Mouse (Mus musculus) spleen, postnatal 14 days (tissue): ENCODE measurements around the gene Cdyl.

Experiments
- DNase-seq, 2 experiments: peaks; one replicate each; pipeline ENCODE4 v3.0.0; 2021 to 2022; ENCODE audit warnings: low spot score in 2 of 2

Gene Cdyl

GRCm38 (mm10) chr13:35689560-35689959 is 29.9 kb downstream of the Cdyl start:
- DNase-seq = no peak

GRCm38 (mm10) chr13:35717658-35718057 is 58.0 kb downstream of the Cdyl start:
- DNase-seq = no peak

GRCm38 (mm10) chr13:35719581-35719980 is 59.9 kb downstream of the Cdyl start:
- no peak for DNase-seq

GRCm38 (mm10) chr13:35723073-35723472 is 63.4 kb downstream of the Cdyl start:
- DNase-seq = no peak

- no peak for DNase-seq
These were observed 66.4 kb downstream of the Cdyl start for GRCm38 (mm10) chr13:35726025-35726424.

- no peak for DNase-seq
These were observed 72.5 kb downstream of the Cdyl start for GRCm38 (mm10) chr13:35732131-35732530.

GRCm38 (mm10) chr13:35732891-35733596 is 73.4 kb downstream of the Cdyl start:
- DNase-seq = no peak

GRCm38 (mm10) chr13:35737565-35737964 is 77.9 kb downstream of the Cdyl start:
- no peak for DNase-seq

GRCm38 (mm10) chr13:35738210-35738609 is 78.6 kb downstream of the Cdyl start:
- no peak for DNase-seq

GRCm38 (mm10) chr13:35739473-35739872 is 79.8 kb downstream of the Cdyl start:
- no peak for DNase-seq

- DNase-seq = peak; percentile 63 to 75
These were observed 80.8 kb downstream of the Cdyl start for GRCm38 (mm10) chr13:35740301-35741039.

DNA sequence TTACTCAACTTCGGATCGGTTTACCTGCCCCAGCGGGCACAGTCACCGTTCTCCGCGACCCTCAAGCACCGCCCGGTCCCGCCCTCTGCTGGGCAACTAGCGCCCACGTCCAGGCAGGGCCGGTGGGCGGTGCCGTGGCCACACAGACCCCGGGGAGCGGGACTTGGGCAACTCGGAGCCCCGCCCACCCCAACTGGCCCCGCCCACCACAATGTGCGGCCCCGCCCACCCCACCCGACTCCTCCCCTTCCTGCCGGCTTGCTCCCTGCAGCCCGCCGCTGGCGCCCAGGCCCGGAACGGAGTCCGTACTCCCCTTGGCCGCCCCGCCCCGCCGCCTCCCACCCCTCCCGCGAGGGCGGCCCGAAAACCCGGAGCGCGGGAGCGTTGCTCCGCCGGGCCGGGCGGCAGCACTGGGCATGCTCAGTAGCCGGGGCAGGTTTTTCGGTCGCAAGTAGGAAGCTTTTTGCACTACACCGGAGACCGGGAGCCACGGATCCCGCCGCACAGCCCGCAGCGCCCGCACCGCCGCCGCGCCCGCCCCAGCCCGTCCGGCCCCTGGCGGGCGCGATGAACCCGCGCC is 81.5 kb downstream of the Cdyl start:
- DNase-seq = peak; percentile 86 to 91

GRCm38 (mm10) chr13:35741620-35742421 is 82.2 kb downstream of the Cdyl start:
- peak; percentile 46 to 52 for DNase-seq

DNA sequence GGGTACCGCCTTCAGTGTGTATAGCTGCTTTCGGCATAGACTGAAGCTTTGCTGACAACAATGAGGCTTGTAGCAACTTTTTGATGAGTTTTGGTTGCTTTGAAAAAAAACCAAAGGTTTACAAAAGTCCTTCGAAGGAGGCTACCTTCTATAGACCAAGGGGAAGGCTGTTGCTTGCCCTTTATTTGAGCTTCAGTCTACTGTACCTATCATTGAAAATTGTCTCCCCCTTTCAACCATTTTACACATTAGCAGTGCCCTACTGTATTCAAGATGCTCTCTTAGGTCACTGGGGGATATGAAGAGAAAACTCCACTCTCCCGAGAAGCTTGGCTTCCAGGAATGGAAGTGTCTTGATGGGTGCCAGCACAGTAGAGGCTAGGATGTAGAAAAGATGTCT is 83.1 kb downstream of the Cdyl start:
- DNase-seq = no peak

DNA sequence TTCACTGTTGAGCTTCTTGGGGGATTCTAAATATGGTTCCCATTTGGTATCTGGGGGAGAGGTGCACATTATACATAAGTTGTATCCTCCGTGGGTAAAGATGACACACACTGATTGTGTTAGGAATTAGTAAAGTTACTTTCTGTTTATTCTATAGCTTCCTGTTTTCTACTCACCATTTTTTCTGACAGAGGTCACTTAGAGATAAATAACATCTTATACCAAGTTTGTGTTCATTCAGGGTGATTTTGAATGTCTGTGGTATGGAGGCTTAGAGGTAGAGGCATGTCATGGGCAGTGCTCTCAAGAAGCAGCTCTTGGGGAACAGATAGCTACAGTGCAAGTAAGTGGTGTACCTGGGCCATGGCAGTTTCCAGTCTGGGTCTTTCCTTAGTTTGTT is 83.6 kb downstream of the Cdyl start:
- no peak for DNase-seq

- DNase-seq = no peak
These were observed 89.6 kb downstream of the Cdyl start for GRCm38 (mm10) chr13:35749194-35749593.

DNA sequence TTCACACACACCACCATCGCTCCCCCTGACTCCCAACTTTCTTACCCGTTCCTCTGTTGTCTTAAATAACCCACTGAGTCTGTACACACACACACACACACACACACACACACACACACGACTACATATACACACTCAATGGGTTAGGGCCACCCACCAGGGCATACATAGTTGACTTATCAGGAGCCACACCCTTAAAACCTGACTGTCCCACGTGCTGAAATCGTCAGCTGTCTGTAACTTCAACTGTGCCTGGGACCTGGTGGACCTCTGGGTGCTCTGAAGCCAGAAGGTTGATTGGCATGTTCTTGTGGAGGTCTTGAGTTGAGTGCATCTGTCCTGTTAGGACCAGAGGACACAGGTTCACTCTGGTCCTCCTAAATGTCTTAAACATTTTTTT is 90.0 kb downstream of the Cdyl start:
- no peak for DNase-seq

- DNase-seq = no peak
These were observed 92.4 kb downstream of the Cdyl start for GRCm38 (mm10) chr13:35752046-35752445.

DNA sequence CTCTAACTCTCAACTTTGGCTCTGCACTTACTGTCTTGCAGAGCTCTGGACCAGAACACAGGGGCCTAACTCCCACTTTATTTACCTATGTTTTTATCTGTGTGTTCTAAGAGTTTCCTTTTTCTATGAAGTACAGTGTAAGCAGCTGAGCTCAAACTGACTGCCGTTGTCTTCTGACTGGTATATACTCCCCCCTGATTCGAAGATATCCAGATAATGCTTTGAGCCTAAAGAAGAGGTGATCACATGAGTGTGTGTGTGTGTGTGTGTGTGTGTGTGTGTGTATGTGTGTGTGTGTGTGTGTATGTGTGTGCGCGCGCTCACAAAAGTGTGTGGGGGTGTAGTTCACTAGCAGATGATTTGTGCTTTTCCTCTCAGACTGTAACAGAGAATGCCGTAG is 95.4 kb downstream of the Cdyl start:
- no peak for DNase-seq

DNA sequence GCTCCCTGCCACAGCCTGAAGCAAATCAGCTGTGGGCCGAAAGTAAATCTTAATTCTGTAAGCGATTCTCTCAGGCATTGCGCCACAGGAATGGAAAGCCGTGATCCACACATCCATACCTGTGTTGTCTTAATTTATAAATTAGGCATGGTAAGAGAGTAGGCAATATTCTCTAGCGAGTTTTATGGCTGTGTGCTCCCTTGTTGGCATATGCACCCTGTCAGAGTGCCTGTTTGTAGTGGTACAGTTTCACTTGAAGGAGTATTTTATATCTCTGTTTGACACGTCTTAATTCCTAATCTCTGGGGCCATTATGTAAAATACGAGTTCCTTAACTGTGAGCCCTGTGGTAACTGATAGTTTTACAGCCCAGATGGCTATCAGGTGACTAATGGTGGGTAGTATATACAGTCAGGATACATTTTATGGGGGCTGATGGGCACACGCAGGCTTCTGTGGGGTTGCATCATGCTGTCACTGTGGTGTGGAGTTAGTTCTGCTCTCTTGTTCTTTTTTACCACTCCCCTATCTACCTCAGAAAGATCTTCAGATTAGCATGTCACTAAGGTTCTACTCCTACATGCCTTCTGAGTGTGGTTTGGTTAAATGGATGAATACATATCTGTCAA is 96.1 kb downstream of the Cdyl start:
- no peak for DNase-seq
